Mouse (Mus musculus) spleen, adult 2 months (tissue): ENCODE results near the gene Bzw2. TPM values are rescaled to one million over a fixed set of nuclear protein-coding genes. Genes with fewer than 3 reads are reported as not detected.

Experiments
- DNase-seq, 2 experiments: peaks; one replicate each; pipeline versions ENCODE4 v3.0.0 to v3.0.0-alpha.2; 2012 to 2021; ENCODE audit warnings: low spot score in 2 of 2, low read depth in 1 of 2
- H3K27ac ChIP-seq: fragments of 200-500 bp; 2 replicates; pipeline ENCODE4 v1.5.1; 2012; ENCODE audit warnings: low read length, inconsistent platforms; ENCODE audit not compliant: insufficient read depth
- H3K27me3 ChIP-seq: fragments of 200-500 bp; 2 replicates; pipeline ENCODE4 v1.6.1; 2012; ENCODE audit warnings: mild to moderate bottlenecking, moderate library complexity, low read length, inconsistent platforms; ENCODE audit not compliant: control insufficient read depth, insufficient read depth
- H3K36me3 ChIP-seq: fragments of 200-500 bp; 2 replicates; pipeline ENCODE4 v1.6.1; 2012; ENCODE audit warnings: mild to moderate bottlenecking, low read length, inconsistent platforms; ENCODE audit not compliant: control insufficient read depth, insufficient read depth
- H3K4me1 ChIP-seq: fragments of 200-500 bp; 2 replicates; pipeline ENCODE4 v1.6.1; 2011; ENCODE audit warnings: inconsistent platforms; ENCODE audit not compliant: control insufficient read depth, insufficient read depth, insufficient read length
- H3K4me3 ChIP-seq: fragments of 200-500 bp; 2 replicates; pipeline ENCODE4 v1.5.1; 2011; ENCODE audit warnings: mild to moderate bottlenecking, inconsistent platforms; ENCODE audit not compliant: insufficient read depth, insufficient read length; ENCODE audit errors: extremely low read depth
- CTCF ChIP-seq: fragments of 200-500 bp; IDR thresholded peaks from 2 replicates; pipeline ENCODE4 v1.5.1; 2011; ENCODE audit warnings: mild to moderate bottlenecking, inconsistent platforms; ENCODE audit not compliant: insufficient read depth, insufficient read length, insufficient replicate concordance; ENCODE audit errors: extremely low read depth
- POLR2A ChIP-seq: fragments of 200-500 bp; IDR thresholded peaks from 2 replicates; pipeline ENCODE4 v1.6.1; 2011; ENCODE audit warnings: low read depth, low read length, inconsistent platforms
- WGBS: fragments of 180-500 bp; shearing (Covaris S2); methylation state at CpG from one replicate; pipeline ENCODE4 v1.1.7; 2018; 5-methylcytosine and 5-hydroxymethylcytosine counted together
- polyA plus RNA-seq: library from polyadenylated mRNA; depleted of rRNA; stranded (reverse); fragments of >200 nt; gene quantifications from 2 replicates; pipeline ENCODE4 v1.2.3, GENCODE M21; 2012

Gene Bzw2
- polyA plus RNA-seq, 1 experiment, result 12.1 TPM

GRCm38 (mm10) chr12:36103592-36103910, 54.3 kb downstream of the Bzw2 start:
- H3K27me3 ChIP-seq, result no peaks in the 10 kb centered on the region
- H3K4me1 ChIP-seq, result no peaks in the 10 kb centered on the region
- TF ChIP-seq CTCF, result no peak
- no peak for TF ChIP-seq POLR2A
- 94% methylated on average over 4 of the region's 4 CpGs for WGBS
- peaks cover 23% of the 10 kb centered on the region for H3K36me3 ChIP-seq
- no peak overlapping the region for H3K4me3 ChIP-seq
- DNase-seq, result no peak
- H3K27ac ChIP-seq, result no peak overlapping the region

GRCm38 (mm10) chr12:36102733-36103591, 54.9 kb downstream of the Bzw2 start:
- DNase-seq, result no peak
- 96% methylated on average over 8 of the region's 8 CpGs for WGBS
- Histone ChIP-seq H3K4me1 (no peaks in the 10 kb centered on the region), H3K27ac (no peak overlapping the region), H3K36me3 (peaks cover 19% of the 10 kb centered on the region), H3K27me3 (no peaks in the 10 kb centered on the region), H3K4me3 (no peak overlapping the region)
- TF ChIP-seq CTCF (no peak), POLR2A (no peak)

DNA sequence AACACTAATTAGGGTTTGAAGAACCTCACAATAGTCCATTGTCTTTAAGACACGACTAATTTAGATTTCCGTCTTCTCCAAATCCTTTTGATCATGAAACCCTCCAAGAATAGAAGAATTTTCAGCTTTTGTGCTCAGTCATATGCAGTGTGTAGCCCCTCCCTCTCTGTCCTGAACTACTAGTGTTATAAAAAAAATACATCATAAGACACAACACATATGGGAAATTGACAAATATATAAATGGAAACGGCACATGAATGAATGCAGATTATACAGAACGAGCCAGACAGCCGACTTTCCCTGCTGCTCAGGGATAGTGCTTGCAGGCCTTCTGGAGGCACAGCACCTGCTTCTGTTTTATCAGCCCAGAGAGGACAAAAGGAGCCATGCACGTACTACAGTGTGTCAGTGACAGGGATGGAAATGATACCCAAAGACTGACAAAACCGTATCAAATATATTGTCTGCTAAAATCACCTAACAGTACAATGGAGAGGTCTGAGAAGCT, 62.5 kb downstream of the Bzw2 start:
- no peak overlapping the region for H3K4me3 ChIP-seq
- H3K36me3 ChIP-seq, result peaks cover 5% of the 10 kb centered on the region
- no peak for DNase-seq
- H3K4me1 ChIP-seq, result no peaks in the 10 kb centered on the region
- TF ChIP-seq POLR2A (no peak), CTCF (no peak)
- 93% methylated on average over 7 of the region's 7 CpGs for WGBS
- no peaks in the 10 kb centered on the region for H3K27me3 ChIP-seq
- no peak overlapping the region for H3K27ac ChIP-seq

DNA sequence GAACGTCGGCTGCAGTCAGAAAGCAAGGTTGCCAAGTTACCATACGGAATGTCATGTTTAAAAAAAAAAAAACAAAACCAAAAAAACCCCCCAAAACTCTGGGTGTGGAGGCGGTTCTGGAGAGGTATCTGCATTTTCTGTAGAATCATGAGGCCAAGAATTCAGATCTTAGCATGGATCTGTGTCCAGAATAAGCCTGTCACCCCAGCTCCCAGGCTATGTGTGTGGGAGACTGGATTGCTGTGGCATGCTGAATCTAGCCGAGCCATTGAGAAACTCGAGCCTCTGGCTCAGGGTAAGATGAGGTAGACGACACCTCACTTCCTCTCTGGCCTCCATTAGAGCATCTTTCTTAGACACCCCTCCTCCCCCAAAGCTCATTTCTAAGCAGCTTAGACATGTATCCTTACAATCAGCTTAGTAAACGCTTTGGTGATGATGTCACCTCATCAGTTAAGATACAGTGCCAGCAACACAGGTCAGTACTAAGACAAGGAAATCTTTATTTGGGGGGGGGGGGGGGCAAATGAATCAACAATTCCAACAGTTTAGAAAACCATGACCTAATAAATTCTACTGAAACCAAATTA, 64.7 kb downstream of the Bzw2 start:
- peaks cover 5% of the 10 kb centered on the region for H3K36me3 ChIP-seq
- H3K27ac ChIP-seq, result no peak overlapping the region
- H3K4me1 ChIP-seq, result no peaks in the 10 kb centered on the region
- H3K27me3 ChIP-seq, result no peaks in the 10 kb centered on the region
- TF ChIP-seq CTCF, result no peak
- TF ChIP-seq POLR2A, result no peak
- WGBS, result 89% methylated on average over 8 of the region's 8 CpGs
- no peak for DNase-seq
- no peak overlapping the region for H3K4me3 ChIP-seq

DNA sequence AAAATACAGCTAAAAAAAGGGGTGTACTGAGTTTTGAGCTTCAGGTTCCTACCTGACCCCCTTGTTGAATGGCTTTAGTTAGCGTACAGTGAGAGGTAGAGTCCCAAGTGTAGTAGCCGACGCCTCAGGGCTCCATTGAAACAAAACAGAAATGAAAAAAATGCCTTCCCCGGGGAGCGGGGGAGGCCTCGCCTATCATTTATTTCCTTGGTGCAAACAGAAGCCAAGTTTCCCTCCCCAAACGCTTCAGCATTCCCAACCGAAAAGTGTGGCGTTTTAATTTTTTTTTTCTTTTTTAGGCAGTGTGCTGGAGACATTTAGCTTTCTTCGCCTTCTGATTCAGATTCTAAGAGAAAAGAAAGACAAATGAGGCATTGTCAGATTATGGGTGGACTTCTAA, 65.9 kb downstream of the Bzw2 start:
- no peaks in the 10 kb centered on the region for H3K4me1 ChIP-seq
- H3K4me3 ChIP-seq, result no peak overlapping the region
- no peak for DNase-seq
- H3K27ac ChIP-seq, result no peak overlapping the region
- no peaks in the 10 kb centered on the region for H3K27me3 ChIP-seq
- TF ChIP-seq CTCF (no peak), POLR2A (no peak)
- peaks cover 5% of the 10 kb centered on the region for H3K36me3 ChIP-seq
- 96% methylated on average over 10 of the region's 10 CpGs for WGBS

GRCm38 (mm10) chr12:36089221-36089620, 68.7 kb downstream of the Bzw2 start:
- 87% methylated on average over 6 of the region's 6 CpGs for WGBS

DNA sequence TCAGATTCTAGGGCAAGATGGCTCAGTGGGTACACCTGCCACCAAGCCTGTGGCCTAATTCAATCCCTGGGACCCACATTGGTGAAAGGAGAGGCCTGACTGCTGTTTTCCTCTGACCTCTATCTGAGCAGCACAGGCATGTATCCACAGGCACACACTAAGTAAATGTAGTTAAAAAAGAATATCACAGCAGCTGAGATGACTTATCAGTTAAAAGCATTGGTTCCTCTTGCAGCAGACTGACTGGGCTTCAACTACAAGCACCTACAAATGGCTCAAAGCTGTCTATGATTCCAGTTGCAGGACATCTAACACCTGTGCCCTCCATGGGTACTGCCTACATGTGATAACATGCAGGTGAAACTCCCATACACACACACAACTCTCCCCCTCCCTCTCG, 69.1 kb downstream of the Bzw2 start:
- Histone ChIP-seq H3K36me3 (peaks cover 5% of the 10 kb centered on the region), H3K27ac (no peak overlapping the region), H3K4me3 (no peak overlapping the region), H3K4me1 (no peaks in the 10 kb centered on the region), H3K27me3 (no peaks in the 10 kb centered on the region)
- TF ChIP-seq POLR2A, result no peak
- TF ChIP-seq CTCF, result no peak
- 86% methylated on average over 1 of the region's 1 CpGs for WGBS
- no peak for DNase-seq

More at GRCm38 (mm10) chr12:36089221-36089620, 68.7 kb downstream of the Bzw2 start:
- no peak for DNase-seq
- no peak for TF ChIP-seq POLR2A
- TF ChIP-seq CTCF, result no peak
- no peak overlapping the region for H3K27ac ChIP-seq
- no peak overlapping the region for H3K4me3 ChIP-seq
- H3K36me3 ChIP-seq, result peaks cover 5% of the 10 kb centered on the region
- no peaks in the 10 kb centered on the region for H3K4me1 ChIP-seq
- H3K27me3 ChIP-seq, result no peaks in the 10 kb centered on the region
